Mouse (Mus musculus): ENCODE measurements at regions not wholly inside any gene's neighbourhood (a gene's known extent, or its start where the extent isn't known, plus 50 kb on each side); places are given as distances from the start of the nearest gene placed in this dataset.
A peak's percentile ranks its signal among the peaks of the same experiment; 100 is the strongest.

DNA sequence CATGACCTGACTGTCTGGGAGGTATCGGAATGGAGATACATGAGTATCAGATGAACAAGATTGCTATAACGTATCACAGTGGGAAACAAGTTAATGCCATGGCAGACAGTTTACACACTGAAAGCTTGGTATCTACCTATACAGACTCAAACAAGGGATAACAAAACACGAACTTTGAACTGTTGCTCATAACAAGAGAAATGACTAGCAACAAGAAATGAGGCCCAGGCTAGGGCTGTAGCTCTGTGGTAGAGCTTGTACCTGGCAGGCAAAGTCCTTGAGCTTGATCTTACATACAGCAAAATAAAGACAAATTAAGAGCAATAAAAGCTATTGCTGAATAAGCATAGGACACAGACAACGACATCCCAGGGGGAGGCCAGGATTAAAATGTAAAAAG, 172.4 kb upstream of the Pln start:
- ATAC-seq (ENCODE audit: low read depth) = no peak
- Histone ChIP-seq H3K27me3 (ENCODE audit: control insufficient read depth, insufficient read depth, low read depth, low read length) (no peaks in the 10 kb centered on the region), H3K4me3 (ENCODE audit: low read length) (no peak overlapping the region), H3K9me3 (ENCODE audit: control insufficient read depth, low read length) (no peaks in the 10 kb centered on the region), H3K4me2 (ENCODE audit: low read depth, low read length) (no peak overlapping the region), H3K9ac (ENCODE audit: low read length) (no peak overlapping the region), H3K4me1 (replicated peaks; ENCODE audit: control insufficient read depth, insufficient read depth, low read length) (no peaks in the 10 kb centered on the region), H3K36me3 (ENCODE audit: control insufficient read depth, insufficient read depth, low read length) (no peaks in the 10 kb centered on the region), H3K27ac (ENCODE audit: low read length) (no peak overlapping the region)
- WGBS = 75% methylated on average over 4 of the region's 4 CpGs

DNA sequence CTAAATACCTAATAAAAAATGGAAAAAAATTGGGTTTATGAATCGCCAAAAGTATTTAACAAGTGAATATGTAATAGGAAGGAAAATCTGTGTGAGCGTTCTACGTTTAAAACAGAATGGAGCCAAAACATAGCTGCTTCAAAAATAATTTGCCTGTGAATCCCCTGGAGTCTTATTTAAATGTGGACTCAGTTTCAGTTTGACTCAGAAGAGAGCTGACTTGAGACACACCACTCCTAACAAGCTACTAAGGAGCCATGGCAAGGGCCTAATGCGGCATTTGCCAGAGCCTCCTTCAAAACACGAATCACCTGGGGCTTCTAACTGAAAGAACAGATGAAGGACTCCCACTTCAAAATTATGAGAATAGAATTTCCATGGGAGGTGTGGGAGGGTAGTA, 169.7 kb upstream of the Pln start:
- no peak for ATAC-seq (ENCODE audit: low read depth)
- H3K4me2 ChIP-seq (ENCODE audit: low read depth, low read length) = no peak overlapping the region
- no peaks in the 10 kb centered on the region for H3K9me3 ChIP-seq (ENCODE audit: control insufficient read depth, low read length)
- H3K27ac ChIP-seq (ENCODE audit: low read length) = no peak overlapping the region
- H3K4me3 ChIP-seq (ENCODE audit: low read length) = no peak overlapping the region
- H3K27me3 ChIP-seq (ENCODE audit: control insufficient read depth, insufficient read depth, low read depth, low read length) = no peaks in the 10 kb centered on the region
- 90% methylated on average over 5 of the region's 5 CpGs for WGBS
- H3K36me3 ChIP-seq (ENCODE audit: control insufficient read depth, insufficient read depth, low read length) = no peaks in the 10 kb centered on the region
- no peaks in the 10 kb centered on the region for H3K4me1 ChIP-seq (replicated peaks; ENCODE audit: control insufficient read depth, insufficient read depth, low read length)
- H3K9ac ChIP-seq (ENCODE audit: low read length) = no peak overlapping the region

DNA sequence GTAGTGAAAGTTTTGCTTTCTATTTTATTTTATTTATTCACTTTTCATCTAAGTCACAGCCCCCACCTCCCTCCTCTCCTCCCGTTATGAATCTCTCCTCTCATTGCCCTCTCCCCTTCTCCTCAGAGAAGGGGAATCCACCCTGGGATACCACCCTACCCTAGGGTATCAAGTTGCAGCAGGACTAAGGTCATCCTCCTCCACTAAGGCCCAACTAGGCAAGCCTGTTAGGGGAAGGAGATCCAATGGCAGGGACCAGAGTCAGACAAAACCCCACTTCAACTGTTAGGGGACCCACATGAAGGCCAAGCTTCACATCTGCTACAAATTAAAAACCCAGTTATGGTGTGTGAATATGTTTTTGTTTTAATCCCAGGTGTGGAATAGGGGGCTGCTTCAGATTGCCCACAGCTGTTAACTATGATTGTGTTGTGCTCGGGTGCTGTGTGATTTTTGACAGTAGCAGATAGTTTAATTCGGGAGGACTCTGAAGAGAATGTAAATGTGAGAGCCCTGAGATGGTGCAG, 163.4 kb upstream of the Pln start:
- no peak overlapping the region for H3K27ac ChIP-seq (ENCODE audit: low read length)
- H3K36me3 ChIP-seq (ENCODE audit: control insufficient read depth, insufficient read depth, low read length) = no peaks in the 10 kb centered on the region
- no peak for ATAC-seq (ENCODE audit: low read depth)
- H3K4me1 ChIP-seq (replicated peaks; ENCODE audit: control insufficient read depth, insufficient read depth, low read length) = no peaks in the 10 kb centered on the region
- no peak overlapping the region for H3K4me3 ChIP-seq (ENCODE audit: low read length)
- no peak overlapping the region for H3K9ac ChIP-seq (ENCODE audit: low read length)
- no peak overlapping the region for H3K4me2 ChIP-seq (ENCODE audit: low read depth, low read length)
- no peaks in the 10 kb centered on the region for H3K9me3 ChIP-seq (ENCODE audit: control insufficient read depth, low read length)
- WGBS = 44% methylated on average over 3 of the region's 3 CpGs
- H3K27me3 ChIP-seq (ENCODE audit: control insufficient read depth, insufficient read depth, low read depth, low read length) = no peaks in the 10 kb centered on the region

DNA sequence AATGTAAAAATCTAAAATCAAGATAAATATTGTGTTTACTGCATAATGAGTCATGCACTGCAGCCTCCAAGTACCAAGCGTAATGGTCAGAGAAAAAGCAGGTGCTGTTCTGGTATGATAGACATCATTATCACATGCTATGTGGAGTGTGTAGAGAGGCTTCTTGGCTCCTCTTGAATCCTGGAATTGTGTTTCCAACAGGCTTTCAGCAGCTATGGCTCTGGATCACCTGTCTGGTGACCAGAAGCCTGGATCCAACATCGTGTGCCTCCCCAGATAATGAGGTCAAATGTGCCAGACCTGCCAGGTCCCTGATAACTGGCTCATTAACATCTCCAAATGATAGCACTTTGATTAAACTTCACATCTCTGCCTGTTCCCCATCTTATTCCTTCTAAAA, 161.5 kb upstream of the Pln start:
- Histone ChIP-seq H3K9ac (ENCODE audit: low read length) (no peak overlapping the region), H3K4me2 (ENCODE audit: low read depth, low read length) (no peak overlapping the region), H3K27ac (ENCODE audit: low read length) (no peak overlapping the region), H3K27me3 (ENCODE audit: control insufficient read depth, insufficient read depth, low read depth, low read length) (no peaks in the 10 kb centered on the region), H3K36me3 (ENCODE audit: control insufficient read depth, insufficient read depth, low read length) (no peaks in the 10 kb centered on the region), H3K4me3 (ENCODE audit: low read length) (no peak overlapping the region), H3K4me1 (replicated peaks; ENCODE audit: control insufficient read depth, insufficient read depth, low read length) (no peaks in the 10 kb centered on the region), H3K9me3 (ENCODE audit: control insufficient read depth, low read length) (no peaks in the 10 kb centered on the region)
- ATAC-seq (ENCODE audit: low read depth) = no peak
- WGBS = 74% methylated on average over 2 of the region's 2 CpGs

DNA sequence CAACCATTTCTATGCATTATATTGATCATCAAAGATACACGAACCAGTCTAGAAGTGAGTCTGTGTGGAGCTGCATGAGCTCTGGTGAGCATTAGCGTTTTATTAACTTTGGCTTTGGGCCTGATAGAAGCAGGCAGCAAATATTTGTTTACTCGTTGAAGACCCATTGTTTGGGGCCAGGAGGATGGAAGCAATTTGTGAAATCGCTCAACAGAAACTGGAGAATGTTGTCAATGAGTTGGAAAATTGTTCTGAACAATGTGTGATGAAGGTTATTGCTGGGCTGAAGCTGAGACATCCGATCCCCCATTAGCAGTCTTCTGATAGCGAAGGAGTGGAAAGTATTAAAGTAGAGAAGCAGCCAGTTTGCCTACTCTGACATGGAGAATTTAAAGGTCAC, 158.9 kb upstream of the Pln start:
- no peak overlapping the region for H3K4me3 ChIP-seq (ENCODE audit: low read length)
- no peaks in the 10 kb centered on the region for H3K27me3 ChIP-seq (ENCODE audit: control insufficient read depth, insufficient read depth, low read depth, low read length)
- no peak for ATAC-seq (ENCODE audit: low read depth)
- no peaks in the 10 kb centered on the region for H3K36me3 ChIP-seq (ENCODE audit: control insufficient read depth, insufficient read depth, low read length)
- H3K4me1 ChIP-seq (replicated peaks; ENCODE audit: control insufficient read depth, insufficient read depth, low read length) = no peaks in the 10 kb centered on the region
- H3K27ac ChIP-seq (ENCODE audit: low read length) = no peak overlapping the region
- 47% methylated on average over 6 of the region's 6 CpGs for WGBS
- no peak overlapping the region for H3K9ac ChIP-seq (ENCODE audit: low read length)
- H3K4me2 ChIP-seq (ENCODE audit: low read depth, low read length) = no peak overlapping the region
- no peaks in the 10 kb centered on the region for H3K9me3 ChIP-seq (ENCODE audit: control insufficient read depth, low read length)

DNA sequence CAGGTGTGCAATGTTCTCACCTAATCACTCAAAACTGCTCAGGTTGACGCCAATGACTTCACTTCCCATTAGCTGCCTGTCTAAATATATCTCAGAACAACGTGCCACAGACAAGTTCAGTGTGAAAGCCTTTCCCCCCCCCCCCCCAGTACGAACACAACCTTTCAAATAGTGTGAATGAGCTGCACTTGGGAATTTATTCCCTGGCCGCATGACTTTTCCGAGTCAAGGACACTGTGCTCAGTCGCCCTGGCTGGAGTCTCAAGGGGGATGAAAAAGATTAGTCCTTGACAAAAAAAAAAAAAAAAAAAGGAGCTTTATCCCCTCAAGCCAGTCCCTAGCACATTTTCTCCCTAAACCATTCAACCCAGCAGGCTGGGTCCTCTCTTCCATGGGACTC, 158.4 kb upstream of the Pln start:
- H3K27ac ChIP-seq (ENCODE audit: low read length) = no peak overlapping the region
- H3K27me3 ChIP-seq (ENCODE audit: control insufficient read depth, insufficient read depth, low read depth, low read length) = no peaks in the 10 kb centered on the region
- no peak overlapping the region for H3K9ac ChIP-seq (ENCODE audit: low read length)
- H3K36me3 ChIP-seq (ENCODE audit: control insufficient read depth, insufficient read depth, low read length) = no peaks in the 10 kb centered on the region
- H3K4me1 ChIP-seq (replicated peaks; ENCODE audit: control insufficient read depth, insufficient read depth, low read length) = no peaks in the 10 kb centered on the region
- H3K4me3 ChIP-seq (ENCODE audit: low read length) = no peak overlapping the region
- no peak overlapping the region for H3K4me2 ChIP-seq (ENCODE audit: low read depth, low read length)
- 27% methylated on average over 6 of the region's 6 CpGs for WGBS
- ATAC-seq (ENCODE audit: low read depth) = no peak
- H3K9me3 ChIP-seq (ENCODE audit: control insufficient read depth, low read length) = no peaks in the 10 kb centered on the region

DNA sequence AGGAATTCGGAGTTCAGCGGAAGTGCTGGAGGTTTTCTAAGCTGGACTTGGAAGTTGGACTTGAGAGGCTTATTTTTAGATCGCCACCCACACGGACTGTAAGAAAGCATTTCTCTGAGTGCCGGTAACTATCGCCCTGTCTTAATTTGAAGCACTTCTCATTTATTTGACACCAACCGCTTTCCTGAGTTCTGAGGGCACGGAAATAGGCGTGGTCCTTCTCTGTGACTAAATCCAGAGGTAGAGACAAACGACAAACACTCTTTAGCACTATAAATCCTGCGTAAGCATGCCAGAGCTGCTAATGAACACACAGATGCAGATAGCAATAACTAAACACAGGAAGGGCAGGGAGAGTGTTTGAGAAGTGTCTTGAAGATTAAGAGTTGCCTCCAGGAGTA, 156.7 kb upstream of the Pln start:
- 21% methylated on average over 11 of the region's 11 CpGs for WGBS
- Histone ChIP-seq H3K4me1 (replicated peaks; ENCODE audit: control insufficient read depth, insufficient read depth, low read length) (no peaks in the 10 kb centered on the region), H3K27me3 (ENCODE audit: control insufficient read depth, insufficient read depth, low read depth, low read length) (no peaks in the 10 kb centered on the region), H3K36me3 (ENCODE audit: control insufficient read depth, insufficient read depth, low read length) (no peaks in the 10 kb centered on the region), H3K9ac (ENCODE audit: low read length) (no peak overlapping the region), H3K4me3 (ENCODE audit: low read length) (no peak overlapping the region), H3K4me2 (ENCODE audit: low read depth, low read length) (peak overlapping the region; percentile 35), H3K27ac (ENCODE audit: low read length) (no peak overlapping the region), H3K9me3 (ENCODE audit: control insufficient read depth, low read length) (no peaks in the 10 kb centered on the region)
- ATAC-seq (ENCODE audit: low read depth) = 0 out of 2 replicates have a peak, but pooled peaks have one; percentile 10

DNA sequence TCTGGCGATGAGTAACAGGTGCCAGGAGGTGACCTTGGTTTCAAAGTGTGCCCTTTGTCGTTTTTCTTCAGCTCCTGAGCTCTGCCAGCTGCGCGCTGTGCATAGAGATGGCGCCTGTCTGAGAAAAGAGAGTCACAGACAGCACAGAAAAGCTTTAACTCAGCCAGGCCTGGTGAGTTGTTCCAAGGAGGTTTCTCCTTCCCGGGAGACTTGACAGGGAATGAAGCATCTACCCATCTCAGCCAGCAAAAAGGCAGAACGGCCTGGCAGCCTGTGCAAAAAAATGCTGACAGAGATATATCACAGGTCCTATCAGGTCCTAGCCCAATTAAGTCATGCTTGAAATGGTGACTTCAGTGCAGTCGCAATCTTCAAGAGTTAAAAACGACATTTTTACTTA, 156.1 kb upstream of the Pln start:
- H3K27ac ChIP-seq (ENCODE audit: low read length) = no peak overlapping the region
- WGBS = 52% methylated on average over 9 of the region's 9 CpGs
- no peak overlapping the region for H3K4me3 ChIP-seq (ENCODE audit: low read length)
- no peak overlapping the region for H3K4me2 ChIP-seq (ENCODE audit: low read depth, low read length)
- no peak overlapping the region for H3K9ac ChIP-seq (ENCODE audit: low read length)
- ATAC-seq (ENCODE audit: low read depth) = no peak
- H3K4me1 ChIP-seq (replicated peaks; ENCODE audit: control insufficient read depth, insufficient read depth, low read length) = no peaks in the 10 kb centered on the region
- no peaks in the 10 kb centered on the region for H3K27me3 ChIP-seq (ENCODE audit: control insufficient read depth, insufficient read depth, low read depth, low read length)
- H3K36me3 ChIP-seq (ENCODE audit: control insufficient read depth, insufficient read depth, low read length) = no peaks in the 10 kb centered on the region
- no peaks in the 10 kb centered on the region for H3K9me3 ChIP-seq (ENCODE audit: control insufficient read depth, low read length)

DNA sequence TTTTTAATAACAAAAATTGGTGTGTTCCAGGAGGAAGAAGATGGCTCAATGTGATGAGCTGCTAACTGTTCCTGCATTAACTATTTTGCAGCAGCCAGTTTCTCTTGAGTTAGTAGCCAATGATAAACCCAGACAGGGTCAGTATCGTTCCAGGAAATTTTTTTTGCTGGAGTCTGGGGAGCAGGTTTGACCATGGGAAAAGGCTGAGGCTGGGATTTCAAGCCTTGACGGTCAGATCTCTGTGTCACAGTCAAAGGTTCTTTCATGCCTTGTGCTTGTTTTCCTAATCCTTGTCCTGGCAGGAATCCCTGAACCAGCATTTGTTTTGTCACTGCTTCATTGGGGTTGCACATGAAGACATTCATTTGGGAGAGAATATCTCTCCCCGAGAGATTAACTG, 129.0 kb upstream of the Pln start:
- no peak for ATAC-seq (ENCODE audit: low read depth)
- Histone ChIP-seq H3K36me3 (ENCODE audit: control insufficient read depth, insufficient read depth, low read length) (no peaks in the 10 kb centered on the region), H3K9ac (ENCODE audit: low read length) (no peak overlapping the region), H3K4me3 (ENCODE audit: low read length) (no peak overlapping the region), H3K27ac (ENCODE audit: low read length) (no peak overlapping the region), H3K4me2 (ENCODE audit: low read depth, low read length) (no peak overlapping the region), H3K9me3 (ENCODE audit: control insufficient read depth, low read length) (no peaks in the 10 kb centered on the region), H3K4me1 (replicated peaks; ENCODE audit: control insufficient read depth, insufficient read depth, low read length) (no peaks in the 10 kb centered on the region), H3K27me3 (ENCODE audit: control insufficient read depth, insufficient read depth, low read depth, low read length) (no peaks in the 10 kb centered on the region)
- 68% methylated on average over 3 of the region's 3 CpGs for WGBS

DNA sequence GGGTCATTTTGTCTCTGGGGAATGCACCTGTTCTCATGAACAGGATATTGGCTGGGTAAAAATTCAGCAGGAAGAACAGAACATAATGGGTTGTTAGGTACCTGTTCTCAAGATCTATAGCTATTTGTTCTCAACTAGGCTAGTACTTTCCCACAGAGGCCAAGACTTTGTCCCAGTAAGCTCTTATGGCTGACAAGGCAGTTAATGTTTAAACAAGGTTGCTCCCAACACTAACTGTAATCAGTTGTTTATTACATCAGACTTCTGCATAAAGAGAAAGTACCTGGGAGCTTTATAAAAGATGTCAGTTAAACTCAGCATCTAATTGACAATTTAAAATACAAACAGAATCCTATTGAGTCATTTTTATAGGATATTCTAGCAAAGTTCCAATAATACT, 127.6 kb upstream of the Pln start:
- Histone ChIP-seq H3K4me3 (ENCODE audit: low read length) (no peak overlapping the region), H3K27ac (ENCODE audit: low read length) (no peak overlapping the region), H3K36me3 (ENCODE audit: control insufficient read depth, insufficient read depth, low read length) (no peaks in the 10 kb centered on the region), H3K4me2 (ENCODE audit: low read depth, low read length) (no peak overlapping the region), H3K9me3 (ENCODE audit: control insufficient read depth, low read length) (no peaks in the 10 kb centered on the region), H3K4me1 (replicated peaks; ENCODE audit: control insufficient read depth, insufficient read depth, low read length) (no peaks in the 10 kb centered on the region), H3K9ac (ENCODE audit: low read length) (no peak overlapping the region), H3K27me3 (ENCODE audit: control insufficient read depth, insufficient read depth, low read depth, low read length) (no peaks in the 10 kb centered on the region)
- ATAC-seq (ENCODE audit: low read depth) = no peak

All from lung, embryonic 16.5 days (tissue).